Mouse (Mus musculus): ENCODE data around the gene Crk.

DNA sequence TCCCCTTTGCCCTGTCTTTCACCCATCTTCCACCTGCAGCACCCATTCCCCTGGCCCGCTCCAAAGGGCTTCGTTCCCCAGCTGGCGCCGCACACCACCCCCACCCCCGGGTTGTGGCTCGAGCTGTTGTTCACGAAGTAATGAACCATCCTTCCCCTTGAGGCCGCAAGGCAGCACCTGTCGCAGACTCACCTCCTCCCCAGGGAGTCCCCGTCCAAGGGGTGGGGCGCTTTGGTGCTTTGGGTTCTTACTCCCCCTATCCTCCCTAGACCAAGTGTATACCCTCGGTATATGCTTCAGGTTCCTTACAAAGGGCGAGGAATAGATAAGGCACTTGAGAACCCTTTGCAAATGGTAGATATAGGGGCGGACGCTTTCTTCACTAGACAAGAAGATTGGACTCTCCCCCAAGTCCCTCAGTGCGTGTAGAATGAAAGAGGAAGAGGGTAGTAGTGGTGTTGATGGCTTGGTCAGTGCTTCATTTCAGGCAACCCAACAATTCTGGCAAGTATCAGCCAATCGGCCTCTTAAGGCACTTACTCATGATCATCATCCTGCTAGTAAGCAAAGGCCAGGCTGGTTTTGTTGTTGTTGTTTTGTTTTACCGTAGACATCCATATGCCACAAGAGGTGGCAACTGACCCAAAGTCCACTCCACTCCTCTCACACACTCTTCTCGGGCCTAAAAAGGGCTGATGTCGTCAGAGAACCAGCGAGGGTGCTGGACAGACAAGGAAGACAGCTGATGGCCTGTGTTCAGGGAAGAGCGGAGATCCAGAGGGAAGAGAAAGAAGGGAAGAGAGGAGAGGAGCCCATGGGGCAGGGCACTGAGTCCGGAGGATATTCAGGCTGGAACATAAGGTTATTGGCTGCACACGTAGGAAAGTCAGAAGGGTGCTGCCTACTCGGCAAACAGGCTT, 24.3 kb upstream of the Crk start:
- TF ChIP-seq CTCF (IDR thresholded peaks at IDR 0.05; ENCODE audit: low read depth, low read length) (no peak), POLR2A (IDR thresholded peaks at IDR 0.05; ENCODE audit: insufficient read depth, low read length) (no peak)
